Mouse (Mus musculus): ENCODE results near the gene Gm49403. TPM values are rescaled to one million over a fixed set of nuclear protein-coding genes. Genes with fewer than 3 reads are reported as not detected.
A peak's percentile ranks its signal among the peaks of the same experiment; 100 is the strongest.
"Not testable (repeated sequence)": the region's sequence is repeated elsewhere in the genome, so short reads cannot be mapped to it uniquely, and the experiment has no call there.

The Gm49403 gene
- polyA plus RNA-seq, 1 experiment from 2014 or later = not detected

DNA sequence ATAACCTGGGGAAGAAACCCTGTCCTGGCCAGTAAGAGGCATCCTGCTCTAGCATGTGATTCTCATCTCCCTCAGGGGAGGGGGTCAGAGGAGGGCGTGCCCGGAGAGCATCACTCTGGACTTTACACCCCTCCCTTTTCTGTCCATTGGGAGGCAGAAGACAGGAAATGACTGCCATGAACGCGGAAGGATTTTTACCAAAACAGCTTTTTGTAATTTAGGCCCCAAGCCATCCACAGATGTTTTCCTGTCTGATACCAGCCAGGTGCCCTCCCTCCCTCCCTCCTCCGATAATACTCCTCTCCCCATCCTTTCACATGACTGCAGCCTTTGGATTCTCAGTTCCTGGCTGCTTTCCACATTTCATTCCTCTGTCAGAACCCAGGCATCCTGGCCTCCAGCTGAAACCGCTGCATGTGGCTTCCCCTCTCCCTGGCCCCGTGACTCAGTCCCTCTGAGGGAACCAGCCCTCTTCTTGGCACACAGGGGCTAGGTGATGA, 33.3 kb upstream of the Gm49403 start, which contains the start of gene Lrrn4cl:
Gene Lrrn4cl (plus strand): TSS at position 367 of the 500 bp plus-strand sequence.
- peak within 1 kb of the TSS; percentile 49 for H3K27ac ChIP-seq (replicated peaks)
- peaks cover 28% of the 10 kb centered on the region for H3K36me3 ChIP-seq
- no peak within 1 kb of the TSS for H3K9ac ChIP-seq
- 6% methylated on average over 7 of the region's 7 CpGs for WGBS
- H3K4me2 ChIP-seq (replicated peaks) = peak within 1 kb of the TSS; percentile 15; the same call in 1 of the 2 replicates
- H3K4me3 ChIP-seq (replicated peaks) = no peak within 1 kb of the TSS
- no peaks in the 10 kb centered on the region for H3K27me3 ChIP-seq
- peaks cover 11% of the 10 kb centered on the region for H3K4me1 ChIP-seq
- ATAC-seq (ENCODE audit: insufficient number of reproducible peaks, low FRiP score, low TSS enrichment, low read depth) = peak; percentile 74
- no peaks in the 10 kb centered on the region for H3K9me3 ChIP-seq (replicated peaks)

- no peak overlapping the region for H3K4me3 ChIP-seq (replicated peaks)
- ATAC-seq (ENCODE audit: insufficient number of reproducible peaks, low FRiP score, low TSS enrichment, low read depth) = no peak
- WGBS = 65% methylated on average over 7 of the region's 7 CpGs
Measured at GRCm38 (mm10) chr19:8851639-8852038, 32.1 kb upstream of the Gm49403 start.

DNA sequence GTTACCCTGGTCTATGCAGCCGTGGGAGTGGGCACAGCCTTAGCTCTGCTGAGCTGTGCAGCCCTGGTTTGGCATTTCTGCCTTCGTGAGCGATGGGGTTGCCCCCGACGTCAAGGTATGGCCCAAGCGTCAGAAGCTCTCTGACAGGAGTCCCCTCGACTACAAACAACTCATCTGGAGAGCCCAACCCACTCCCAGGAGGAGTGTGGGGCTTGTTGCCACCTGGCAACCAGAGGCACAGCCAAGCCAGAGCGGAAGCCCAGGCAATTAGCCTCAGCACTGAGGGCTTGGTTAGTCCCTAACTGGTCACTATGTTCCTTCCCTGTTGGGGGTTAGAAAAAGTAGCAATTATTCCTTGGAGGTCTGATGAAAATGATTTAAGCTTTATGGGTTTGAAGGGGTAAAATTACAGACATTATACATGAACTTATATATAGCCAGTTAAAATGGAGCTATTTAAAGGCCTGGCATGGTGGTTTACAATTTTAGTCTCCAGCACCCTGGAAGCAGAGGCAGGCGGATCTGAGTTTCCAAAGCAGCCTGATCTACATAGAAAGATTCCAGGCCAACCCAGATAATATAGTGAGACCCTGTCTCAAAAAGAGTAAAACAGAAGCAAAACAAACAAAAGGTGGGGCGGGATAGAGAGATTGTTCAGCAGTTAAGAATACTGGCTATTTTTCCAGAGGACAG, 31.3 kb upstream of the Gm49403 start:
- no peak for ATAC-seq (ENCODE audit: insufficient number of reproducible peaks, low FRiP score, low TSS enrichment, low read depth)
- Histone ChIP-seq H3K27me3 (no peaks in the 10 kb centered on the region), H3K9me3 (replicated peaks) (no peaks in the 10 kb centered on the region), H3K36me3 (peaks cover 10% of the 10 kb centered on the region), H3K4me3 (replicated peaks) (no peak overlapping the region), H3K4me2 (replicated peaks) (no peak overlapping the region), H3K4me1 (peaks cover 11% of the 10 kb centered on the region), H3K27ac (replicated peaks) (no peak overlapping the region), H3K9ac (no peak overlapping the region)
- 56% methylated on average over 10 of the region's 10 CpGs for WGBS

More at GRCm38 (mm10) chr19:8851639-8852038, 32.1 kb upstream of the Gm49403 start:
- H3K36me3 ChIP-seq = peaks cover 18% of the 10 kb centered on the region
- H3K9ac ChIP-seq = no peak overlapping the region
- no peaks in the 10 kb centered on the region for H3K9me3 ChIP-seq (replicated peaks)
- H3K27me3 ChIP-seq = no peaks in the 10 kb centered on the region
- no peak overlapping the region for H3K27ac ChIP-seq (replicated peaks)
- peaks cover 11% of the 10 kb centered on the region for H3K4me1 ChIP-seq
- H3K4me2 ChIP-seq (replicated peaks) = no peak overlapping the region

GRCm38 (mm10) chr19:8853117-8853516, 30.6 kb upstream of the Gm49403 start:
- peaks cover 11% of the 10 kb centered on the region for H3K4me1 ChIP-seq
- no peak overlapping the region for H3K27ac ChIP-seq (replicated peaks)
- H3K4me3 ChIP-seq (replicated peaks) = no peak overlapping the region
- peaks cover 5% of the 10 kb centered on the region; the same call in 1 of the 2 replicates for H3K36me3 ChIP-seq
- WGBS = 71% methylated on average over 3 of the region's 3 CpGs
- H3K9ac ChIP-seq = no peak overlapping the region
- H3K27me3 ChIP-seq = no peaks in the 10 kb centered on the region
- no peaks in the 10 kb centered on the region for H3K9me3 ChIP-seq (replicated peaks)
- no peak for ATAC-seq (ENCODE audit: insufficient number of reproducible peaks, low FRiP score, low TSS enrichment, low read depth)
- no peak overlapping the region for H3K4me2 ChIP-seq (replicated peaks)

DNA sequence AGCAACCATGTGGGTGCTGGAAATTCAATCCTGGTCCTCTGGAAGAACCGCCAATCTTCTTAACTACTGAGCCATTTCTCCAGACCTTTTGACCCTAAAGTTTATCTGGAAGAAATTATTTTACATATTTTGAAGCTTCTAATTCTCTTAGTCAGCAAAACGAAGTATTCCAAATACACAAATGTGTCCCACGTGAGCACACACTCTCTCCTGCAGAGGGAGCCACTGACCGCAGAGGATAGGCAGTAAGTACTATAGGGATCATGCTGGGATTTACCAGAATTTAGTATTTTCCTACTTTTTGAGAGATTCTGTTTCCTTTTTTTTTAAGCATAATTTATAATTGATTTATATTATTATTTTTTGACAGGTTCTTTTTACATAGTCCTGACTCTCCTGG, 26.0 kb upstream of the Gm49403 start:
- no peak for ATAC-seq (ENCODE audit: insufficient number of reproducible peaks, low FRiP score, low TSS enrichment, low read depth)
- no peak overlapping the region for H3K4me3 ChIP-seq (replicated peaks)
- H3K4me2 ChIP-seq (replicated peaks) = no peak overlapping the region
- no peaks in the 10 kb centered on the region for H3K27me3 ChIP-seq
- H3K4me1 ChIP-seq = no peaks in the 10 kb centered on the region
- no peaks in the 10 kb centered on the region for H3K9me3 ChIP-seq (replicated peaks)
- H3K27ac ChIP-seq (replicated peaks) = no peak overlapping the region
- H3K36me3 ChIP-seq = no peaks in the 10 kb centered on the region
- H3K9ac ChIP-seq = no peak overlapping the region
- 34% methylated on average over 4 of the region's 4 CpGs for WGBS

DNA sequence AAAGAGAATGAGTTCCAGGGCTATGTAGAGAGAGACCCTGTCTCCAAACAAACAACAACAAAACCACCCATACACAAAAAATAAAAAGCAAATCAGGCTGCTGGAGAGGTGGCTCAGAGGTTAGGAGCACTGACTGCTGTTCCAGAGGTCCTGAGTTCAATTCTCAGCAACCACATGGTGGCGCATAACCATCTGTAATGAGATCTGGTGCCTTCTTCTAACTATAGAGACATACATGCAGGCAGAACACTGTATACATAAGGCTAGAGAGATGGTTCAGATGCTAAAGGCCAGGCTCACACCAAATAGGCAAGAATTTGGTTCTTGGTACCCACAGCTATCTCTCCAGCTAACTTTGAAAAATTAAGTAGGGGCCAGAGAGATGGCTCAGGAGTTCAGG, 24.7 kb upstream of the Gm49403 start:
- no peaks in the 10 kb centered on the region for H3K36me3 ChIP-seq
- no peaks in the 10 kb centered on the region for H3K4me1 ChIP-seq
- H3K27me3 ChIP-seq = no peaks in the 10 kb centered on the region
- WGBS = 23% methylated on average over 1 of the region's 1 CpGs
- no peak for ATAC-seq (ENCODE audit: insufficient number of reproducible peaks, low FRiP score, low TSS enrichment, low read depth)
- H3K9me3 ChIP-seq (replicated peaks) = no peaks in the 10 kb centered on the region
- no peak overlapping the region for H3K9ac ChIP-seq
- H3K4me2 ChIP-seq (replicated peaks) = no peak overlapping the region
- H3K27ac ChIP-seq (replicated peaks) = no peak overlapping the region
- no peak overlapping the region for H3K4me3 ChIP-seq (replicated peaks)

GRCm38 (mm10) chr19:8864265-8864664, 19.5 kb upstream of the Gm49403 start:
- no peak for ATAC-seq (ENCODE audit: insufficient number of reproducible peaks, low FRiP score, low TSS enrichment, low read depth)
- no peak overlapping the region for H3K27ac ChIP-seq (replicated peaks)
- H3K4me1 ChIP-seq = no peaks in the 10 kb centered on the region
- H3K9ac ChIP-seq = no peak overlapping the region
- H3K36me3 ChIP-seq = no peaks in the 10 kb centered on the region
- 83% methylated on average over 6 of the region's 6 CpGs for WGBS
- H3K27me3 ChIP-seq = no peaks in the 10 kb centered on the region
- no peaks in the 10 kb centered on the region for H3K9me3 ChIP-seq (replicated peaks)
- H3K4me2 ChIP-seq (replicated peaks) = no peak overlapping the region
- no peak overlapping the region for H3K4me3 ChIP-seq (replicated peaks)

GRCm38 (mm10) chr19:8870381-8870780, 13.3 kb upstream of the Gm49403 start:
- not testable (repeated sequence) for H3K27me3 ChIP-seq; H3K9ac ChIP-seq; ATAC-seq (ENCODE audit: insufficient number of reproducible peaks, low FRiP score, low TSS enrichment, low read depth); H3K9me3 ChIP-seq (replicated peaks); H3K4me1 ChIP-seq
- H3K27ac ChIP-seq (replicated peaks) = peak overlapping the region; percentile 84; the same call in 1 of the 2 replicates
- peak overlapping the region; percentile 83; the same call in 1 of the 2 replicates for H3K4me2 ChIP-seq (replicated peaks)
- H3K36me3 ChIP-seq = peaks cover 25% of the 10 kb centered on the region
- H3K4me3 ChIP-seq (replicated peaks) = peak overlapping the region; percentile 94; the same call in 1 of the 2 replicates
- WGBS = 75% methylated on average over 3 of the region's 3 CpGs

- ATAC-seq (ENCODE audit: insufficient number of reproducible peaks, low FRiP score, low TSS enrichment, low read depth) = no peak
- 48% methylated on average over 9 of the region's 9 CpGs for WGBS
- Histone ChIP-seq H3K4me2 (replicated peaks) (peak overlapping the region; percentile 83), H3K4me1 (peaks cover 9% of the 10 kb centered on the region), H3K27me3 (no peaks in the 10 kb centered on the region), H3K9ac (peak overlapping the region; percentile 28; the same call in 1 of the 2 replicates), H3K27ac (replicated peaks) (peak overlapping the region; percentile 84), H3K4me3 (replicated peaks) (peak overlapping the region; percentile 94), H3K9me3 (replicated peaks) (no peaks in the 10 kb centered on the region), H3K36me3 (peaks cover 29% of the 10 kb centered on the region)
Measured at GRCm38 (mm10) chr19:8870838-8871237, 12.9 kb upstream of the Gm49403 start.

- H3K27me3 ChIP-seq = no peaks in the 10 kb centered on the region
- H3K27ac ChIP-seq (replicated peaks) = peak within 1 kb of the TSS; percentile 85
- ATAC-seq (ENCODE audit: insufficient number of reproducible peaks, low FRiP score, low TSS enrichment, low read depth) = peak; percentile 97
- under 1% methylated on average over 59 of the region's 59 CpGs for WGBS
- peaks cover 35% of the 10 kb centered on the region for H3K36me3 ChIP-seq
- H3K4me1 ChIP-seq = peaks cover 9% of the 10 kb centered on the region
- no peaks in the 10 kb centered on the region for H3K9me3 ChIP-seq (replicated peaks)
- H3K4me3 ChIP-seq (replicated peaks) = peak within 1 kb of the TSS; percentile 94
- peak within 1 kb of the TSS; percentile 96 for H3K9ac ChIP-seq
- H3K4me2 ChIP-seq (replicated peaks) = peak within 1 kb of the TSS; percentile 83
Measured at GRCm38 (mm10) chr19:8871267-8872186, 12.2 kb upstream of the Gm49403 start, which contains the start of gene Ubxn1. Gene Ubxn1, plus strand, starts transcription at chr19:8871496.

Data from embryonic facial prominence, embryonic 15.5 days (tissue).